Mouse (Mus musculus) large intestine, adult 2 months (tissue): ENCODE results near the gene Gm11563. TPM values are rescaled to one million over a fixed set of nuclear protein-coding genes. Genes with fewer than 3 reads are reported as not detected.

Source experiments
- DNase-seq: peaks from one replicate; pipeline ENCODE4 v3.0.0-alpha.2; 2012; ENCODE audit warnings: low read depth, low spot score
- WGBS: fragments of 180-500 bp; shearing (Covaris S2); methylation state at CpG from one replicate; pipeline ENCODE4 v1.1.7; 2018; 5-methylcytosine and 5-hydroxymethylcytosine counted together
- polyA plus RNA-seq: library from polyadenylated mRNA; depleted of rRNA; stranded (reverse); fragments of >200 nt; gene quantifications from 2 replicates; pipeline ENCODE4 v1.2.3, GENCODE M21; 2012; rRNA removed

Gene Gm11563
- polyA plus RNA-seq, 1 experiment, result not detected

GRCm38 (mm10) chr11:99609126-99609525 is 49.6 kb downstream of the Gm11563 start:
- DNase-seq, result no peak
- WGBS, result 76% methylated on average over 1 of the region's 1 CpGs

Other genes with a start within 250 kb of the Gm11563 start
- gene Krt12, start 236.7 kb downstream of the Gm11563 start, polyA plus RNA-seq, result 3.9 and 4.5 TPM in 2 replicates
- gene Krt20, start 220.8 kb downstream of the Gm11563 start, polyA plus RNA-seq, result 409 and 926 TPM in 2 replicates
- 1.0 and 2.8 TPM in 2 replicates for gene Krt23, start 165.8 kb downstream of the Gm11563 start, polyA plus RNA-seq
- gene Krt39, start 137.6 kb downstream of the Gm11563 start, polyA plus RNA-seq, result not detected in 2 replicates
- gene Krt40, start 115.8 kb downstream of the Gm11563 start, polyA plus RNA-seq, result not detected in 2 replicates
- gene Krtap3-3, start 108.1 kb downstream of the Gm11563 start, polyA plus RNA-seq, result not detected in 2 replicates
- not detected in 2 replicates for gene Krtap3-2, start 102.1 kb downstream of the Gm11563 start, polyA plus RNA-seq
- not detected in 2 replicates for gene Gm11939, start 99.5 kb downstream of the Gm11563 start, polyA plus RNA-seq
- gene Krtap3-1, start 92.3 kb downstream of the Gm11563 start, polyA plus RNA-seq, result 0.30 and 0.55 TPM in 2 replicates
- not detected in 2 replicates for gene Krtap1-5, start 77.9 kb downstream of the Gm11563 start, polyA plus RNA-seq
- not detected in 2 replicates for gene Krtap1-4, start 75.3 kb downstream of the Gm11563 start, polyA plus RNA-seq
- not detected in 2 replicates for gene Krtap1-3, start 67.6 kb downstream of the Gm11563 start, polyA plus RNA-seq
- not detected in 2 replicates for gene Krtap9-3, start 60.9 kb downstream of the Gm11563 start, polyA plus RNA-seq
- 0.21 TPM in 1 of 2 replicates, not detected in the other for gene Gm11938, start 55.7 kb downstream of the Gm11563 start, polyA plus RNA-seq
- gene Gm11937, start 48.8 kb downstream of the Gm11563 start, polyA plus RNA-seq, result not detected in 2 replicates
- gene Krtap2-4, start 44.1 kb downstream of the Gm11563 start, polyA plus RNA-seq, result 0.22 TPM in 1 of 2 replicates, not detected in the other
- 0.26 TPM in 1 of 2 replicates, not detected in the other for gene Gm11562, start 38.5 kb downstream of the Gm11563 start, polyA plus RNA-seq
- gene Krtap4-1, start 30.7 kb downstream of the Gm11563 start, polyA plus RNA-seq, result not detected in 2 replicates
- gene Krtap4-2, start 23.9 kb downstream of the Gm11563 start, polyA plus RNA-seq, result not detected in 2 replicates
- gene Krtap4-7, start 14.9 kb downstream of the Gm11563 start, polyA plus RNA-seq, result not detected in 2 replicates
- not detected in 2 replicates for gene Gm11555, start 8.7 kb downstream of the Gm11563 start, polyA plus RNA-seq
- not detected in 2 replicates for gene Krtap4-6, start 7.0 kb upstream of the Gm11563 start, polyA plus RNA-seq
- not detected in 2 replicates for gene Gm14190, start 31.8 kb upstream of the Gm11563 start, polyA plus RNA-seq
- not detected in 2 replicates for gene Gm14180, start 75.3 kb upstream of the Gm11563 start, polyA plus RNA-seq
- not detected in 2 replicates for gene Gm11595, start 114.0 kb upstream of the Gm11563 start, polyA plus RNA-seq
- not detected in 2 replicates for gene Krtap4-8, start 121.7 kb upstream of the Gm11563 start, polyA plus RNA-seq
- not detected in 2 replicates for gene Krtap4-9, start 126.2 kb upstream of the Gm11563 start, polyA plus RNA-seq
- gene Gm11596, start 134.5 kb upstream of the Gm11563 start, polyA plus RNA-seq, result not detected in 2 replicates
- not detected in 2 replicates for gene Gm11569, start 140.0 kb upstream of the Gm11563 start, polyA plus RNA-seq
- gene Gm11554, start 145.5 kb upstream of the Gm11563 start, polyA plus RNA-seq, result not detected in 2 replicates
- not detected in 2 replicates for gene Krtap4-13, start 150.9 kb upstream of the Gm11563 start, polyA plus RNA-seq
- not detected in 2 replicates for gene Gm11564, start 156.7 kb upstream of the Gm11563 start, polyA plus RNA-seq
- not detected in 2 replicates for gene 2300003K06Rik, start 179.1 kb upstream of the Gm11563 start, polyA plus RNA-seq
- gene Krtap4-16, start 192.6 kb upstream of the Gm11563 start, polyA plus RNA-seq, result 0.11 and 0.33 TPM in 2 replicates
- not detected in 2 replicates for gene Gm11568, start 199.0 kb upstream of the Gm11563 start, polyA plus RNA-seq
- gene Gm11559, start 205.5 kb upstream of the Gm11563 start, polyA plus RNA-seq, result not detected in 2 replicates
- gene Krtap9-1, start 214.4 kb upstream of the Gm11563 start, polyA plus RNA-seq, result not detected in 2 replicates
- gene Gm11567, start 220.2 kb upstream of the Gm11563 start, polyA plus RNA-seq, result not detected in 2 replicates
- not detected in 2 replicates for gene Krtap31-1, start 249.0 kb upstream of the Gm11563 start, polyA plus RNA-seq